Mouse (Mus musculus): ENCODE measurements at regions not wholly inside any gene's neighbourhood (a gene's known extent, or its start where the extent isn't known, plus 50 kb on each side); places are given as distances from the start of the nearest gene placed in this dataset.

- Histone ChIP-seq H3K9me3 (ENCODE audit: control insufficient read depth, low read length) (no peaks in the 10 kb centered on the region), H3K9ac (ENCODE audit: low read depth, low read length) (no peak overlapping the region), H3K27ac (replicated peaks; ENCODE audit: low read depth, low read length) (no peak overlapping the region), H3K4me2 (ENCODE audit: low read depth, low read length) (no peak overlapping the region), H3K36me3 (ENCODE audit: control insufficient read depth, insufficient read depth, low read length) (no peaks in the 10 kb centered on the region), H3K4me1 (ENCODE audit: control insufficient read depth, insufficient read depth, low read length) (no peaks in the 10 kb centered on the region), H3K27me3 (replicated peaks; ENCODE audit: control insufficient read depth, insufficient read depth, low read length) (no peaks in the 10 kb centered on the region), H3K4me3 (ENCODE audit: low read depth, low read length) (no peak overlapping the region)
- no peak for ATAC-seq (ENCODE audit: low read depth)
- no peak for DNase-seq (ENCODE audit: low spot score)
- WGBS: 97% methylated on average over 4 of the region's 4 CpGs
Measured at GRCm38 (mm10) chr15:62170337-62170736, 1247.5 kb upstream of the A1bg start.

- no peak overlapping the region for H3K4me2 ChIP-seq (ENCODE audit: low read depth, low read length)
- no peak overlapping the region for H3K4me3 ChIP-seq (ENCODE audit: low read depth, low read length)
- 94% methylated on average over 3 of the region's 3 CpGs for WGBS
- no peaks in the 10 kb centered on the region for H3K36me3 ChIP-seq (ENCODE audit: control insufficient read depth, insufficient read depth, low read length)
- DNase-seq (ENCODE audit: low spot score) (no peak), ATAC-seq (ENCODE audit: low read depth) (no peak)
- H3K27ac ChIP-seq (replicated peaks; ENCODE audit: low read depth, low read length): no peak overlapping the region
- no peaks in the 10 kb centered on the region for H3K4me1 ChIP-seq (ENCODE audit: control insufficient read depth, insufficient read depth, low read length)
- no peak overlapping the region for H3K9ac ChIP-seq (ENCODE audit: low read depth, low read length)
- no peaks in the 10 kb centered on the region for H3K27me3 ChIP-seq (replicated peaks; ENCODE audit: control insufficient read depth, insufficient read depth, low read length)
- no peaks in the 10 kb centered on the region for H3K9me3 ChIP-seq (ENCODE audit: control insufficient read depth, low read length)
Measured at GRCm38 (mm10) chr15:62169591-62170019, 1246.8 kb upstream of the A1bg start.

- no peaks in the 10 kb centered on the region for H3K27me3 ChIP-seq (replicated peaks; ENCODE audit: control insufficient read depth, insufficient read depth, low read length)
- ATAC-seq (ENCODE audit: low read depth): no peak
- H3K36me3 ChIP-seq (ENCODE audit: control insufficient read depth, insufficient read depth, low read length): no peaks in the 10 kb centered on the region
- H3K4me2 ChIP-seq (ENCODE audit: low read depth, low read length): no peak overlapping the region
- WGBS: 93% methylated on average over 8 of the region's 8 CpGs
- no peaks in the 10 kb centered on the region for H3K4me1 ChIP-seq (ENCODE audit: control insufficient read depth, insufficient read depth, low read length)
- no peaks in the 10 kb centered on the region for H3K9me3 ChIP-seq (ENCODE audit: control insufficient read depth, low read length)
- no peak overlapping the region for H3K9ac ChIP-seq (ENCODE audit: low read depth, low read length)
- no peak overlapping the region for H3K4me3 ChIP-seq (ENCODE audit: low read depth, low read length)
- no peak overlapping the region for H3K27ac ChIP-seq (replicated peaks; ENCODE audit: low read depth, low read length)
- no peak for DNase-seq (ENCODE audit: low spot score)
Measured at GRCm38 (mm10) chr15:62168958-62169590, 1246.3 kb upstream of the A1bg start.

- WGBS: 96% methylated on average over 2 of the region's 2 CpGs
- Histone ChIP-seq H3K36me3 (ENCODE audit: control insufficient read depth, insufficient read depth, low read length) (no peaks in the 10 kb centered on the region), H3K4me1 (ENCODE audit: control insufficient read depth, insufficient read depth, low read length) (no peaks in the 10 kb centered on the region), H3K9ac (ENCODE audit: low read depth, low read length) (no peak overlapping the region), H3K9me3 (ENCODE audit: control insufficient read depth, low read length) (no peaks in the 10 kb centered on the region), H3K4me3 (ENCODE audit: low read depth, low read length) (no peak overlapping the region), H3K27me3 (replicated peaks; ENCODE audit: control insufficient read depth, insufficient read depth, low read length) (no peaks in the 10 kb centered on the region), H3K27ac (replicated peaks; ENCODE audit: low read depth, low read length) (no peak overlapping the region), H3K4me2 (ENCODE audit: low read depth, low read length) (no peak overlapping the region)
- DNase-seq (ENCODE audit: low spot score) (no peak), ATAC-seq (ENCODE audit: low read depth) (no peak)
Measured at GRCm38 (mm10) chr15:62168522-62168921, 1245.7 kb upstream of the A1bg start.

GRCm38 (mm10) chr15:62166786-62167185 lies 1244.0 kb upstream of the A1bg start:
- no peaks in the 10 kb centered on the region for H3K4me1 ChIP-seq (ENCODE audit: control insufficient read depth, insufficient read depth, low read length)
- no peaks in the 10 kb centered on the region for H3K27me3 ChIP-seq (replicated peaks; ENCODE audit: control insufficient read depth, insufficient read depth, low read length)
- DNase-seq (ENCODE audit: low spot score): no peak
- H3K9me3 ChIP-seq (ENCODE audit: control insufficient read depth, low read length): no peaks in the 10 kb centered on the region
- H3K4me2 ChIP-seq (ENCODE audit: low read depth, low read length): no peak overlapping the region
- no peak for ATAC-seq (ENCODE audit: low read depth)
- WGBS: 86% methylated on average over 5 of the region's 5 CpGs
- H3K27ac ChIP-seq (replicated peaks; ENCODE audit: low read depth, low read length): no peak overlapping the region
- H3K36me3 ChIP-seq (ENCODE audit: control insufficient read depth, insufficient read depth, low read length): no peaks in the 10 kb centered on the region
- no peak overlapping the region for H3K9ac ChIP-seq (ENCODE audit: low read depth, low read length)
- no peak overlapping the region for H3K4me3 ChIP-seq (ENCODE audit: low read depth, low read length)

- Histone ChIP-seq H3K9ac (ENCODE audit: low read depth, low read length) (no peak overlapping the region), H3K4me2 (ENCODE audit: low read depth, low read length) (no peak overlapping the region), H3K27me3 (replicated peaks; ENCODE audit: control insufficient read depth, insufficient read depth, low read length) (no peaks in the 10 kb centered on the region), H3K4me3 (ENCODE audit: low read depth, low read length) (no peak overlapping the region), H3K36me3 (ENCODE audit: control insufficient read depth, insufficient read depth, low read length) (no peaks in the 10 kb centered on the region), H3K9me3 (ENCODE audit: control insufficient read depth, low read length) (no peaks in the 10 kb centered on the region), H3K27ac (replicated peaks; ENCODE audit: low read depth, low read length) (no peak overlapping the region), H3K4me1 (ENCODE audit: control insufficient read depth, insufficient read depth, low read length) (no peaks in the 10 kb centered on the region)
- 89% methylated on average over 10 of the region's 10 CpGs for WGBS
- no peak for DNase-seq (ENCODE audit: low spot score)
- no peak for ATAC-seq (ENCODE audit: low read depth)
Measured at GRCm38 (mm10) chr15:62165826-62166500, 1243.2 kb upstream of the A1bg start.

GRCm38 (mm10) chr15:62164766-62165410 lies 1242.1 kb upstream of the A1bg start:
- Histone ChIP-seq H3K4me2 (ENCODE audit: low read depth, low read length) (no peak overlapping the region), H3K4me1 (ENCODE audit: control insufficient read depth, insufficient read depth, low read length) (no peaks in the 10 kb centered on the region), H3K27me3 (replicated peaks; ENCODE audit: control insufficient read depth, insufficient read depth, low read length) (no peaks in the 10 kb centered on the region), H3K9me3 (ENCODE audit: control insufficient read depth, low read length) (no peaks in the 10 kb centered on the region), H3K9ac (ENCODE audit: low read depth, low read length) (no peak overlapping the region), H3K27ac (replicated peaks; ENCODE audit: low read depth, low read length) (no peak overlapping the region), H3K4me3 (ENCODE audit: low read depth, low read length) (no peak overlapping the region), H3K36me3 (ENCODE audit: control insufficient read depth, insufficient read depth, low read length) (no peaks in the 10 kb centered on the region)
- WGBS: 95% methylated on average over 9 of the region's 9 CpGs
- no peak for DNase-seq (ENCODE audit: low spot score)
- no peak for ATAC-seq (ENCODE audit: low read depth)

- H3K36me3 ChIP-seq (ENCODE audit: control insufficient read depth, insufficient read depth, low read length): no peaks in the 10 kb centered on the region
- ATAC-seq (ENCODE audit: low read depth): no peak
- no peak overlapping the region for H3K4me2 ChIP-seq (ENCODE audit: low read depth, low read length)
- no peak overlapping the region for H3K27ac ChIP-seq (replicated peaks; ENCODE audit: low read depth, low read length)
- H3K9me3 ChIP-seq (ENCODE audit: control insufficient read depth, low read length): no peaks in the 10 kb centered on the region
- H3K4me1 ChIP-seq (ENCODE audit: control insufficient read depth, insufficient read depth, low read length): no peaks in the 10 kb centered on the region
- DNase-seq (ENCODE audit: low spot score): no peak
- 79% methylated on average over 5 of the region's 5 CpGs for WGBS
- H3K9ac ChIP-seq (ENCODE audit: low read depth, low read length): no peak overlapping the region
- H3K4me3 ChIP-seq (ENCODE audit: low read depth, low read length): no peak overlapping the region
- no peaks in the 10 kb centered on the region for H3K27me3 ChIP-seq (replicated peaks; ENCODE audit: control insufficient read depth, insufficient read depth, low read length)
Measured at GRCm38 (mm10) chr15:62163203-62163602, 1240.4 kb upstream of the A1bg start.
